Mouse (Mus musculus): ENCODE measurements around the gene Ssh2.
A peak's percentile ranks its signal among the peaks of the same experiment; 100 is the strongest.
"Not testable (repeated sequence)": the region's sequence is repeated elsewhere in the genome, so short reads cannot be mapped to it uniquely, and the experiment has no call there.

Ssh2 gene

GRCm38 (mm10) chr11:77235267-77235666 is 19.2 kb downstream of the Ssh2 start:
- DNase-seq: no peak

- DNase-seq: no peak
These were observed 23.7 kb downstream of the Ssh2 start for GRCm38 (mm10) chr11:77239658-77240345.

GRCm38 (mm10) chr11:77240466-77241246 is 24.6 kb downstream of the Ssh2 start:
- no peak for DNase-seq

- DNase-seq: no peak
These were observed 26.8 kb downstream of the Ssh2 start for GRCm38 (mm10) chr11:77242912-77243311.

GRCm38 (mm10) chr11:77252826-77253225 is 36.7 kb downstream of the Ssh2 start:
- no peak for DNase-seq

- no peak for DNase-seq
These were observed 43.4 kb downstream of the Ssh2 start for GRCm38 (mm10) chr11:77259441-77259840.

- DNase-seq: no peak
These were observed 51.3 kb downstream of the Ssh2 start for GRCm38 (mm10) chr11:77267401-77267800.

GRCm38 (mm10) chr11:77276000-77276399 is 59.9 kb downstream of the Ssh2 start:
- DNase-seq: no peak

- DNase-seq: not testable (repeated sequence)
These were observed 62.5 kb downstream of the Ssh2 start for GRCm38 (mm10) chr11:77278538-77278937.

- no peak for DNase-seq
These were observed 64.1 kb downstream of the Ssh2 start for GRCm38 (mm10) chr11:77280219-77280618.

GRCm38 (mm10) chr11:77291447-77291846 is 75.4 kb downstream of the Ssh2 start:
- DNase-seq: no peak

GRCm38 (mm10) chr11:77293673-77294072 is 77.6 kb downstream of the Ssh2 start:
- not testable (repeated sequence) for DNase-seq

GRCm38 (mm10) chr11:77297246-77297645 is 81.2 kb downstream of the Ssh2 start:
- DNase-seq: no peak

GRCm38 (mm10) chr11:77307205-77307604 is 91.1 kb downstream of the Ssh2 start:
- no peak for DNase-seq

GRCm38 (mm10) chr11:77308533-77308932 is 92.4 kb downstream of the Ssh2 start:
- DNase-seq: peak; percentile 15 to 45

GRCm38 (mm10) chr11:77317721-77318477 is 101.8 kb downstream of the Ssh2 start:
- DNase-seq: peak in 1 of 2 experiments; percentile 20

- no peak for DNase-seq
These were observed 102.5 kb downstream of the Ssh2 start for GRCm38 (mm10) chr11:77318478-77319118.

GRCm38 (mm10) chr11:77321214-77321613 is 105.1 kb downstream of the Ssh2 start:
- no peak for DNase-seq

- no peak for DNase-seq
These were observed 114.4 kb downstream of the Ssh2 start for GRCm38 (mm10) chr11:77330529-77330928.

GRCm38 (mm10) chr11:77347273-77347672 is 131.2 kb downstream of the Ssh2 start:
- no peak for DNase-seq

GRCm38 (mm10) chr11:77348142-77348741 is 132.2 kb downstream of the Ssh2 start:
- peak; percentile 68 to 81 for DNase-seq

- DNase-seq: no peak
These were observed 132.9 kb downstream of the Ssh2 start for GRCm38 (mm10) chr11:77348985-77349384.

Data from cerebellum, postnatal 36 days (tissue).